10 mouse cellular contexts compared by ENCODE assay signal in the genomic region with DNA sequence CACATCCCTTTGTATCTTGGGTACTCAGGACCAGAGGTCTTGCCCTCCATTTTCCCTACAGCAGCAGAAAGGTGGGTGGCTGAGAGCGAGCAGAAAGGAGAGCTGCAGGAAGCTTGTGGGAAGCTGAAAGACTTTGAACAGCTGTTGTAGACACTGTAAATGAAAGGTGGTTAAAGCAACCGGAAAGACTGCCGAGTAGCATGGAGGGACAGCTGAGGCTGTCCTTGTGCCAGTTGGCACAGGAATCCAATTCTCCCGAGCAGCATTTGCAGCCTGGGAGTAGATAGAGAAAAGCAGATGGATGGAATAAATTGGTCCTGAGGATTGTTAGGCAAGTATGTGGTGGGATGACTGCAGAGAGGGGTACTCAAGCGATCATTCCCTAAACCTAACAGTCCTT.
DNase-seq lines count a peak whose midpoint lies in the region; ATAC-seq lines count a peak whose summit lies in the region.
"Had no signal": no experiment of that assay in that cellular context is flagged by ENCODE, and none has a peak within 500 bp of the region (broad histone marks: within the 10 kb centered on the region; RNA-seq: fewer than 3 reads in every experiment).

No protein-coding gene starts in this region.

- H3K4me3 ChIP-seq in forebrain, embryonic 13.5 days: no peak overlapping the region
- no peak overlapping the region for H3K4me3 ChIP-seq in forebrain, embryonic 12.5 days (replicated peaks)
- no peak overlapping the region for H3K4me3 ChIP-seq in neural tube, embryonic 13.5 days
- H3K4me3 ChIP-seq in kidney, embryonic 15.5 days (replicated peaks): no peak overlapping the region
- H3K4me3 ChIP-seq: embryonic facial prominence, embryonic 12.5 days had no signal

- H3K9ac ChIP-seq in forebrain, embryonic 13.5 days: no peak overlapping the region
- no peak overlapping the region for H3K9ac ChIP-seq in forebrain, embryonic 12.5 days
- no peak overlapping the region for H3K9ac ChIP-seq in neural tube, embryonic 13.5 days
- H3K9ac ChIP-seq in kidney, embryonic 15.5 days: no peak overlapping the region
- H3K9ac ChIP-seq: embryonic facial prominence, embryonic 12.5 days; liver, embryonic 14.5 days had no signal

- H3K4me2 ChIP-seq in forebrain, embryonic 13.5 days: no peak overlapping the region
- H3K4me2 ChIP-seq in forebrain, embryonic 12.5 days: no peak overlapping the region
- no peak overlapping the region for H3K4me2 ChIP-seq in neural tube, embryonic 13.5 days
- H3K4me2 ChIP-seq in kidney, embryonic 15.5 days: no peak overlapping the region
- H3K4me2 ChIP-seq: embryonic facial prominence, embryonic 12.5 days had no signal

- 54% methylated on average over 5 of the region's 5 CpGs for WGBS in forebrain, embryonic 13.5 days
- whole genome bisulfite sequencing in forebrain, embryonic 12.5 days: 82% methylated on average over 5 of the region's 5 CpGs
- 54% methylated on average over 5 of the region's 5 CpGs for WGBS in neural tube, embryonic 13.5 days
- 76% methylated on average over 5 of the region's 5 CpGs for WGBS in kidney, embryonic 15.5 days

- H3K9me3 ChIP-seq in forebrain, embryonic 13.5 days (replicated peaks): no peaks in the 10 kb centered on the region
- no peaks in the 10 kb centered on the region for H3K9me3 ChIP-seq in forebrain, embryonic 12.5 days
- H3K9me3 ChIP-seq in neural tube, embryonic 13.5 days: no peaks in the 10 kb centered on the region
- no peaks in the 10 kb centered on the region for H3K9me3 ChIP-seq in kidney, embryonic 15.5 days (replicated peaks)
- H3K9me3 ChIP-seq: embryonic facial prominence, embryonic 12.5 days had no signal

- H3K4me1 ChIP-seq in forebrain, embryonic 13.5 days: 0 out of 2 replicates have a peak, but pooled peaks cover 1% of the 10 kb centered on the region
- H3K4me1 ChIP-seq in forebrain, embryonic 12.5 days: no peaks in the 10 kb centered on the region
- peaks cover 18% of the 10 kb centered on the region for H3K4me1 ChIP-seq in neural tube, embryonic 13.5 days (replicated peaks)
- no peaks in the 10 kb centered on the region for H3K4me1 ChIP-seq in kidney, embryonic 15.5 days
- H3K4me1 ChIP-seq: embryonic facial prominence, embryonic 12.5 days had no signal

- H3K27ac ChIP-seq in forebrain, embryonic 13.5 days: no peak overlapping the region
- H3K27ac ChIP-seq in forebrain, embryonic 12.5 days: no peak overlapping the region
- H3K27ac ChIP-seq in neural tube, embryonic 13.5 days (replicated peaks): peak overlapping the region; percentile 57
- H3K27ac ChIP-seq in kidney, embryonic 15.5 days: no peak overlapping the region
- H3K27ac ChIP-seq: embryonic facial prominence, embryonic 12.5 days; liver, embryonic 14.5 days had no signal

- no peaks in the 10 kb centered on the region for H3K36me3 ChIP-seq in forebrain, embryonic 13.5 days (ENCODE audit: poor library complexity, severe bottlenecking)
- H3K36me3 ChIP-seq in forebrain, embryonic 12.5 days (replicated peaks): no peaks in the 10 kb centered on the region
- no peaks in the 10 kb centered on the region for H3K36me3 ChIP-seq in neural tube, embryonic 13.5 days
- H3K36me3 ChIP-seq in kidney, embryonic 15.5 days: no peaks in the 10 kb centered on the region
- H3K36me3 ChIP-seq: embryonic facial prominence, embryonic 12.5 days had no signal

- DNase-seq in neural tube, embryonic 10.5 days (ENCODE audit: extremely low spot score, low spot score): no peak
- peak; percentile 10 to 28 for DNase-seq in layer of hippocampus, postnatal 25 days (ENCODE audit: extremely low spot score in 1 of 2, low spot score in 1 of 2)
- no peak for DNase-seq in kidney, postnatal 25 days
- no peak for DNase-seq in spleen, postnatal 36 days (ENCODE audit: low spot score in 2 of 2)

- H3K27me3 ChIP-seq in forebrain, embryonic 13.5 days: no peaks in the 10 kb centered on the region
- H3K27me3 ChIP-seq in forebrain, embryonic 12.5 days: no peaks in the 10 kb centered on the region
- no peaks in the 10 kb centered on the region for H3K27me3 ChIP-seq in neural tube, embryonic 13.5 days
- H3K27me3 ChIP-seq in kidney, embryonic 15.5 days: no peaks in the 10 kb centered on the region
- H3K27me3 ChIP-seq: embryonic facial prominence, embryonic 12.5 days had no signal

- peak; percentile 90 for ATAC-seq in forebrain, embryonic 13.5 days
- no peak for ATAC-seq in forebrain, embryonic 12.5 days (ENCODE audit: low FRiP score)
- ATAC-seq in neural tube, embryonic 13.5 days (ENCODE audit: low read depth): peak; percentile 73
- no peak for ATAC-seq in kidney, embryonic 15.5 days (replicated peaks; ENCODE audit: low FRiP score)

Comparison
In these comparisons a context has a peak if more than half of its experiments do, and no peak if none do; other contexts are left out.
1. ATAC-seq: peak in forebrain, embryonic 13.5 days (single experiment) and neural tube, embryonic 13.5 days (single experiment); none in forebrain, embryonic 12.5 days (single experiment) and kidney, embryonic 15.5 days (single experiment).
2. DNase-seq: peak in layer of hippocampus, postnatal 25 days (2 of 2); none in neural tube, embryonic 10.5 days (single experiment), kidney, postnatal 25 days (0 of 2) and spleen, postnatal 36 days (0 of 2).